Mouse (Mus musculus): ENCODE data around the gene Psme3. TPM values are rescaled to one million over a fixed set of nuclear protein-coding genes. Genes with fewer than 3 reads are reported as not detected.
A peak's percentile ranks its signal among the peaks of the same experiment; 100 is the strongest.

Psme3 gene
- polyA plus RNA-seq, 1 experiment from 2014 or later = 147 TPM

DNA sequence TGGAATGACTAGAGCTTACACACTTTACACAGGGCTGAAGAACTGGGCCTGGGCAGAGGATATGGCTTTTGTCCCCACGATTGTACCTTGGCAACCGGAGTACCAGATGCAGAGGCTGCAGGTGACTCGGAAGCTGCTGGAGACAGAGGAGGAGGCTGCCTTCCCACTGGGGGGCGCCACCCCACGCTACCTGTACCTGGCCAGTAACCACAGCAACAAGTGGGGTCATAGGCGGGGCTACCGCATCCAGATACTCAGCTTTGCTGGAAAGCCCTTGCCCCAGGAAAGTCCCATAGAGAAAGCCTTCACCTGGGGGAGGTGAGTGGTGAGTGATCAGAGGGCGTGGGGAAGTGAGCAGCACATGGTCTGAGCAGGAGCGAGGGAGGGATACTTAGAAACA lies 19.7 kb downstream of the Psme3 start:
- H3K27me3 ChIP-seq (replicated peaks) = no peaks in the 10 kb centered on the region
- H3K4me1 ChIP-seq (replicated peaks) = peaks cover 13% of the 10 kb centered on the region
- no peak overlapping the region for H3K27ac ChIP-seq
- H3K9me3 ChIP-seq = no peaks in the 10 kb centered on the region
- no peak overlapping the region for H3K4me3 ChIP-seq (replicated peaks)
- H3K4me2 ChIP-seq (replicated peaks) = no peak overlapping the region
- 80% methylated on average over 9 of the region's 9 CpGs for WGBS
- no peaks in the 10 kb centered on the region for H3K36me3 ChIP-seq
- no peak overlapping the region for H3K9ac ChIP-seq
- ATAC-seq = no peak

GRCm38 (mm10) chr11:101338123-101338760 lies 22.2 kb downstream of the Psme3 start:
- WGBS = 3% methylated on average over 9 of the region's 9 CpGs
- ATAC-seq = peak; percentile 91
- Histone ChIP-seq H3K4me2 (replicated peaks) (peak overlapping the region; percentile 59), H3K36me3 (no peaks in the 10 kb centered on the region), H3K9ac (no peak overlapping the region), H3K9me3 (no peaks in the 10 kb centered on the region), H3K27me3 (replicated peaks) (no peaks in the 10 kb centered on the region), H3K27ac (peak overlapping the region; percentile 63), H3K4me1 (replicated peaks) (peaks cover 13% of the 10 kb centered on the region), H3K4me3 (replicated peaks) (peak overlapping the region; percentile 4)

GRCm38 (mm10) chr11:101347083-101347775 lies 31.2 kb downstream of the Psme3 start:
- Histone ChIP-seq H3K9me3 (no peaks in the 10 kb centered on the region), H3K9ac (no peak overlapping the region), H3K27me3 (replicated peaks) (no peaks in the 10 kb centered on the region), H3K36me3 (no peaks in the 10 kb centered on the region), H3K4me1 (replicated peaks) (peaks cover 6% of the 10 kb centered on the region; the same call in 1 of the 2 replicates), H3K4me3 (replicated peaks) (no peak overlapping the region), H3K27ac (no peak overlapping the region), H3K4me2 (replicated peaks) (no peak overlapping the region)
- 77% methylated on average over 10 of the region's 10 CpGs for WGBS
- no peak for ATAC-seq

DNA sequence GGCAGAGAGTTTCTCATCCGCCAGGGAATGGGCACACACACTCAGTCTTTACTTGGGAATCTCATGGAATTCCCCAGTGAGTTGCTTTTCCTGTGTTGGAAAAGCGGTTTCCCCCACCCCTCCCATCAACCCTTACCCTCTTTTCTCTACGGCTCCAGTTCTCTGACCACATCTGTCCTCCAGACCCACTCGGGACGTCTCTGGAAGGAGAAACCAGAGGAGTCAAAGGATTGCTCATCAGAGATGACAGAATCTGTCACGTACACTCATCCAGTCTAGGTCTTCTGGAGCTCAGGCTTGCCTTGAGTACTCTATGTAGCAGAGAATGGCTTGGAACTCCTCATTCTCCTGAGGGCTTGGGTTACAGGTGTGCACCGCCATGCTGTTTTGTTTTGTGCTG lies 32.8 kb downstream of the Psme3 start:
- no peaks in the 10 kb centered on the region for H3K36me3 ChIP-seq
- WGBS = 68% methylated on average over 7 of the region's 7 CpGs

DNA sequence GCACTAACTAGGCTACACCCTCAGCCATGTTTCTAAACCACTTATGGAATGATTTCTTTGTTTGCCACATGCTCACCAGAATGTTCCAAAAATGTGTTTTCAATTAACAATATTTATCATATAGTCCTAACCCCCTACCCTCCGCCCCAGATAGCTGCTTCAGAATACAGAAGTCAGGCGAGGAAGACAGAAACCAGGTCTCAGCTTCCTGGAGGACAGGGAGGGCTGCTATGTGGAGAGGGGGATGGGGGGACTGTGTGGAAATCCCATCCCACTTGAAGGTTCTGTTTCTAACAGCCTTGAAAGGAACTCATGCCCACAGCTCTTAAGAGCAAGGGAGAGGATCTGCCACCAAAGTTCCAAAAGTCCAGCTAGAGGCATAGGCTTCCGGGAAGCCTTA lies 33.2 kb downstream of the Psme3 start:
- 59% methylated on average over 3 of the region's 3 CpGs for WGBS
- peaks cover 6% of the 10 kb centered on the region; the same call in 1 of the 2 replicates for H3K4me1 ChIP-seq (replicated peaks)
- H3K9ac ChIP-seq = no peak overlapping the region
- H3K4me2 ChIP-seq (replicated peaks) = no peak overlapping the region
- H3K4me3 ChIP-seq (replicated peaks) = no peak overlapping the region
- H3K27ac ChIP-seq = no peak overlapping the region
- ATAC-seq = no peak
- H3K36me3 ChIP-seq = no peaks in the 10 kb centered on the region
- H3K9me3 ChIP-seq = no peaks in the 10 kb centered on the region
- no peaks in the 10 kb centered on the region for H3K27me3 ChIP-seq (replicated peaks)

More for the DNA sequence above, 32.8 kb downstream of the Psme3 start:
- Histone ChIP-seq H3K27me3 (replicated peaks) (no peaks in the 10 kb centered on the region), H3K27ac (no peak overlapping the region), H3K9me3 (no peaks in the 10 kb centered on the region), H3K4me3 (replicated peaks) (no peak overlapping the region), H3K4me2 (replicated peaks) (no peak overlapping the region), H3K9ac (no peak overlapping the region), H3K4me1 (replicated peaks) (peaks cover 6% of the 10 kb centered on the region; the same call in 1 of the 2 replicates)
- no peak for ATAC-seq

DNA sequence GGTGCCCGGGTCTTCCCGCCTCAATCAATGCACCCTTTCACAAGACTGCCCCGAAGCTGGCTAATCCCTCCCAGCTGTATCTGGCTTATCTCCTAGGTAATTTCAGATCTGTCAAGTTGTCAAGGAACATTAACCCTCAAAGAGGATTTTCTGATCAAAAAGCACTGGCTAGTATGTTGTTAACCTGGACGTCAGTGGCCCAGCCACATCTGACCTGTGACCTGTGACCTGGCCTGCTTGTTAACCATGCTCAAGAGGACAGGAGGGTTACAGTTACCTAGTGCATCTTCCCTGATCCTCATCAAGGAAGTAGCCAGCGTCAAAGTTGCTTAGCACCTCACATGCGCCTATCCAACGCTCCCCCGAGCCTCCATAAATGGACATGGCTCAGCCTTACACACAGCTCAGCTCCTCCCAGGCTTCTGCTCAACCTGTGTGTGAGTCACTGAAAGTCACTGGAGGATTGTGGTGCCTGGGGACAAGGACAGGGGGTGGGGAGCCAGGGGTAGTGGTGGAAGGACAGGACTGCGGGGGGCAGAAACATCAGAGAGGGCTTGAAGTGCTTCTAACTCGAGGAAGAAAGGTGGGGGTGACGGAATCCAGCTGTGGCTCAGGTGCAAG lies 35.2 kb downstream of the Psme3 start:
- 41% methylated on average over 11 of the region's 11 CpGs for WGBS
- no peak overlapping the region for H3K4me3 ChIP-seq (replicated peaks)
- H3K4me1 ChIP-seq (replicated peaks) = peaks cover 6% of the 10 kb centered on the region; the same call in 1 of the 2 replicates
- no peak overlapping the region for H3K27ac ChIP-seq
- H3K9me3 ChIP-seq = no peaks in the 10 kb centered on the region
- H3K4me2 ChIP-seq (replicated peaks) = no peak overlapping the region
- ATAC-seq = peak; percentile 76
- no peak overlapping the region for H3K9ac ChIP-seq
- no peaks in the 10 kb centered on the region for H3K27me3 ChIP-seq (replicated peaks)
- no peaks in the 10 kb centered on the region for H3K36me3 ChIP-seq

GRCm38 (mm10) chr11:101351721-101352111 lies 35.7 kb downstream of the Psme3 start:
- Histone ChIP-seq H3K4me3 (replicated peaks) (no peak overlapping the region), H3K27me3 (replicated peaks) (no peaks in the 10 kb centered on the region), H3K4me1 (replicated peaks) (peaks cover 6% of the 10 kb centered on the region; the same call in 1 of the 2 replicates), H3K9me3 (no peaks in the 10 kb centered on the region), H3K27ac (no peak overlapping the region), H3K36me3 (no peaks in the 10 kb centered on the region), H3K9ac (no peak overlapping the region), H3K4me2 (replicated peaks) (no peak overlapping the region)
- WGBS = 69% methylated on average over 3 of the region's 3 CpGs
- ATAC-seq = peak; percentile 61

- H3K36me3 ChIP-seq = no peaks in the 10 kb centered on the region
- peaks cover 6% of the 10 kb centered on the region; the same call in 1 of the 2 replicates for H3K4me1 ChIP-seq (replicated peaks)
- ATAC-seq = no peak
- no peak overlapping the region for H3K4me2 ChIP-seq (replicated peaks)
- no peaks in the 10 kb centered on the region for H3K27me3 ChIP-seq (replicated peaks)
- no peak overlapping the region for H3K4me3 ChIP-seq (replicated peaks)
- no peak overlapping the region for H3K9ac ChIP-seq
- no peaks in the 10 kb centered on the region for H3K9me3 ChIP-seq
- WGBS = 83% methylated on average over 12 of the region's 12 CpGs
- no peak overlapping the region for H3K27ac ChIP-seq
These were observed 37.4 kb downstream of the Psme3 start for GRCm38 (mm10) chr11:101353436-101353835.

DNA sequence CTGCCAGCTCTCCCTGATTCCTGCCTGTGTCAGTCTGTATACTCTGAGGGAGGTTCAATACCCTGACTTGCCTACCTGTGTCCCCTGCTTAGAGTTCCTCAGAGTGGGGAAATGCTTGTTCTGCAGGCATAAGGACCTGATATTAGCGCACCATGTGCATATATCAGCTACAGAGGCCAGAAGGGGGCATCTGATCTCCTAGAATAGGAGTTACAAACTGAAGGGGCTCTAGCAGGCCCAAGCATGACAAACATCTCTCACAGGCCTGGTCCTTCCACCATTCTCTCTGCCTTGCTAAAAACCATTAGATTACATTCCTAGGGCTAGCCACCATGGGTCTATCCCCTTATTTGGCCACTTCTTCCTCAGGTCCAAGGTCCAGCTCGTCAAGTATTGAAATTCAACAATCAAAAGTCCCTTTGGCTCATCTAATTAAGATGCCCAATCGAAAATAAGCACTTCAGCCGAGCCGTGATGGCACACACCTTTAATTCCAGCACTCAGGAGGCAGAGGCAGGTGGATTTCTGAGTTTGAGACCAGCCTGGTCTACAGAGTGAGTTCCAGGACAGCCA lies 38.5 kb downstream of the Psme3 start:
- Histone ChIP-seq H3K9me3 (no peaks in the 10 kb centered on the region), H3K27ac (no peak overlapping the region)
- ATAC-seq = no peak

GRCm38 (mm10) chr11:101355916-101356315 lies 39.9 kb downstream of the Psme3 start:
- Histone ChIP-seq H3K27ac (no peak overlapping the region), H3K4me1 (replicated peaks) (peaks cover 14% of the 10 kb centered on the region), H3K4me3 (replicated peaks) (no peak overlapping the region), H3K4me2 (replicated peaks) (no peak overlapping the region), H3K27me3 (replicated peaks) (no peaks in the 10 kb centered on the region), H3K36me3 (no peaks in the 10 kb centered on the region), H3K9me3 (no peaks in the 10 kb centered on the region), H3K9ac (no peak overlapping the region)
- no peak for ATAC-seq
- WGBS = 81% methylated on average over 2 of the region's 2 CpGs

More for the DNA sequence above, 38.5 kb downstream of the Psme3 start:
- WGBS = 87% methylated on average over 5 of the region's 5 CpGs
- no peaks in the 10 kb centered on the region for H3K27me3 ChIP-seq (replicated peaks)
- H3K4me2 ChIP-seq (replicated peaks) = no peak overlapping the region
- H3K4me1 ChIP-seq (replicated peaks) = peaks cover 6% of the 10 kb centered on the region; the same call in 1 of the 2 replicates
- no peak overlapping the region for H3K4me3 ChIP-seq (replicated peaks)
- H3K36me3 ChIP-seq = no peaks in the 10 kb centered on the region
- H3K9ac ChIP-seq = no peak overlapping the region

DNA sequence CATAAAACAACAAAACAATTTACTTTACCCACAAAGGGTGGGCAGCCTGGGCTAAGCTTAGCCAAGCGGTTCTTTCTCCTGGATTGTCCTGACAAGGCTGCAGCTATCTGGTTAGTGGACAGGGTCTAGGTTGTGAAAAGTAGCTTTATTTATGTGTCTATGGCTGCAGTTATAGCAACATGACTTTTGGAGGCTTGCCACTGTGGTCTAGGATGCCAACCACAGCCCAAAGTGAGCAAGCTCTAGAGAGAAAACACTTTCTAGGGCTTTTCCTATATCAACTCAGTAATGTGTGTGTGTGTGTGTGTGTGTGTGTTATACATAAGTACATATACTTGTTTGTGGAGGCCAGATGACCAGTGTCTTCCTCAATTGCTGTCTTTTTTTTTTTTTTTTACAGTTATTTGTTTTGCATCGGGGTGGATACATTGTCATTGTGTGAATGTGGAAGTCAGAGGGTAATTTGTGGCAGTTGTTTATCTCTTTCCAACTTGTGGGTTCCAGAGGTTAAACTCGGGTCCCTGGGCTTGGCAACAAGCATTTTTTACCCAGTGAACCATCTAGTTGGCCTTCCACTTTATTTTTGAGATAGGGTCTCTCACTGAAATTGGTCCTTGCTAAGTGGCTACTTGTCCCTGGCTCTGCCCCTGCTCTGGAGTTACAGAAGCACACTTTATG lies 41.6 kb downstream of the Psme3 start:
- H3K36me3 ChIP-seq = no peaks in the 10 kb centered on the region
- WGBS = 63% methylated on average over 3 of the region's 3 CpGs
- H3K9me3 ChIP-seq = no peaks in the 10 kb centered on the region
- H3K4me3 ChIP-seq (replicated peaks) = no peak overlapping the region
- H3K27ac ChIP-seq = no peak overlapping the region
- peaks cover 8% of the 10 kb centered on the region; the same call in 1 of the 2 replicates for H3K4me1 ChIP-seq (replicated peaks)
- ATAC-seq = no peak
- no peak overlapping the region for H3K4me2 ChIP-seq (replicated peaks)
- H3K9ac ChIP-seq = no peak overlapping the region
- no peaks in the 10 kb centered on the region for H3K27me3 ChIP-seq (replicated peaks)

DNA sequence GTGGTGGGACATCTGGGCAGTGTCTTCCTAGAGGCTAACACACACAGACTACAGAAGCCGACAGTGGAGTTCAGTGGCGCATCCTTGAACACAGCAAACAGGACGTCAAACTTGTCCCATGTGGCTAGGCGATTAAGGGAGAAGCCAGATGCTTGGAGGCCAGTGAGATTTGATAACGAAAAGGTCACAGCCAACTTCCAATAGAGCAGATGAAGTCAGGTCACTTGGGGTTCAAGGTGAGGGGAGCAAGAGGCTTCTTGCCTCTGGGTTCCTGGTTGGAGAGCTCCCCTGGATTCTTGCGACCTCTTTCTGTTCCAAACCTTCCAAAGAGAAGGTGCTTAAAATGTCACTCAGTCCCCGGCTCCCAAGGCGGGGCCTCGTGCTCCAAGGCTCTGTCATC lies 43.8 kb downstream of the Psme3 start:
- no peak overlapping the region for H3K9ac ChIP-seq
- ATAC-seq = no peak
- 0 out of 2 replicates have a peak overlapping the region, but pooled peaks have one; percentile 0 for H3K27ac ChIP-seq
- no peak overlapping the region for H3K4me2 ChIP-seq (replicated peaks)
- H3K9me3 ChIP-seq = no peaks in the 10 kb centered on the region
- no peak overlapping the region for H3K4me3 ChIP-seq (replicated peaks)
- H3K4me1 ChIP-seq (replicated peaks) = peaks cover 13% of the 10 kb centered on the region; the same call in 1 of the 2 replicates
- H3K36me3 ChIP-seq = no peaks in the 10 kb centered on the region
- 65% methylated on average over 9 of the region's 9 CpGs for WGBS
- H3K27me3 ChIP-seq (replicated peaks) = no peaks in the 10 kb centered on the region
